Mouse (Mus musculus) liver, embryonic 11.5 days (tissue): ENCODE data around the gene 1700020L24Rik. TPM values are rescaled to one million over a fixed set of nuclear protein-coding genes. Genes with fewer than 3 reads are reported as not detected.

Experiments
- ATAC-seq: fragments of 200-750 bp; cut with Nextera tagmentation; replicated peaks from 2 replicates; pipeline ENCODE4 v1.8.0; 2017; ENCODE audit warnings: moderate number of reproducible peaks, mild to moderate bottlenecking, moderate TSS enrichment, moderate library complexity; ENCODE audit not compliant: low FRiP score
- DNase-seq: peaks from one replicate; pipeline ENCODE4 v3.0.0-alpha.2; 2017; ENCODE audit warnings: low spot score
- H3K27ac ChIP-seq: fragments of 300-500 bp; sonication (generic); 2 replicates; pipeline ENCODE4 v1.5.1; 2014; ENCODE audit warnings: mild to moderate bottlenecking, low read depth, low read length, control low read depth
- H3K27me3 ChIP-seq: fragments of 300-500 bp; sonication (generic); replicated peaks from 2 replicates; pipeline ENCODE4 v1.6.1; 2014; ENCODE audit warnings: low read length, mixed read lengths; ENCODE audit not compliant: control insufficient read depth, insufficient read depth
- H3K36me3 ChIP-seq: fragments of 300-500 bp; sonication (generic); 2 replicates; pipeline ENCODE4 v1.6.1; 2014; ENCODE audit warnings: mild to moderate bottlenecking, low read length, moderate library complexity, mixed read lengths; ENCODE audit not compliant: control insufficient read depth, insufficient read depth
- H3K4me1 ChIP-seq: fragments of 300-500 bp; sonication (generic); replicated peaks from 2 replicates; pipeline ENCODE4 v1.6.1; 2014; ENCODE audit warnings: low read length, mixed read lengths; ENCODE audit not compliant: control insufficient read depth, insufficient read depth
- H3K4me2 ChIP-seq: fragments of 300-500 bp; sonication (generic); 2 replicates; pipeline ENCODE4 v1.6.1; 2014; ENCODE audit warnings: mild to moderate bottlenecking, control low read depth, moderate library complexity
- H3K4me3 ChIP-seq: fragments of 300-500 bp; sonication (generic); 2 replicates; pipeline ENCODE4 v1.5.1; 2014; ENCODE audit warnings: low read depth, low read length, control low read depth
- H3K9ac ChIP-seq: fragments of 300-500 bp; sonication (generic); 2 replicates; pipeline ENCODE4 v1.6.1; 2014; ENCODE audit warnings: low read depth, low read length, control low read depth
- H3K9me3 ChIP-seq: fragments of 300-500 bp; sonication (generic); 2 replicates; pipeline ENCODE4 v1.6.1; 2016; ENCODE audit warnings: low read length, inconsistent platforms, mixed read lengths; ENCODE audit not compliant: control insufficient read depth
- WGBS: fragments of 180-500 bp; shearing (Covaris S2); extraction: QIAGEN DNeasy Blood & Tissue Kit; methylation state at CpG from one replicate; pipeline ENCODE4 v1.1.7; 2014; 5-methylcytosine and 5-hydroxymethylcytosine counted together
- polyA plus RNA-seq: library from polyadenylated mRNA; unstranded; fragments of >200 nt; fragmentation: Nextera tagmentation; extraction: Ambion mirVana; gene quantifications from 2 replicates; pipeline ENCODE4 v1.2.1, GENCODE M21; 2014

Gene 1700020L24Rik
- polyA plus RNA-seq, 1 experiment from 2014 or later = 0.82 TPM

- ATAC-seq (no peak), DNase-seq (no peak)
- no peak overlapping the region for H3K27ac ChIP-seq
- H3K4me1 ChIP-seq = peaks cover 21% of the 10 kb centered on the region
- peaks cover 17% of the 10 kb centered on the region for H3K27me3 ChIP-seq
- no peaks in the 10 kb centered on the region for H3K9me3 ChIP-seq
- 49% methylated on average over 7 of the region's 7 CpGs for WGBS
- H3K9ac ChIP-seq = no peak overlapping the region
- no peaks in the 10 kb centered on the region for H3K36me3 ChIP-seq
- H3K4me3 ChIP-seq = no peak overlapping the region
- H3K4me2 ChIP-seq = no peak overlapping the region
Measured at GRCm38 (mm10) chr11:83457257-83457656, 19.8 kb downstream of the 1700020L24Rik start.

GRCm38 (mm10) chr11:83457912-83458601, 20.6 kb downstream of the 1700020L24Rik start:
- no peak for ATAC-seq

GRCm38 (mm10) chr11:83461462-83462027, 24.1 kb downstream of the 1700020L24Rik start:
- 70% methylated on average over 10 of the region's 10 CpGs for WGBS
- H3K27me3 ChIP-seq = peaks cover 43% of the 10 kb centered on the region
- H3K4me2 ChIP-seq = no peak overlapping the region; the same call in 1 of the 2 replicates
- H3K9me3 ChIP-seq = no peaks in the 10 kb centered on the region
- H3K9ac ChIP-seq = no peak overlapping the region
- no peak overlapping the region for H3K4me3 ChIP-seq
- no peaks in the 10 kb centered on the region for H3K36me3 ChIP-seq
- H3K27ac ChIP-seq = no peak overlapping the region
- peaks cover 6% of the 10 kb centered on the region for H3K4me1 ChIP-seq
- DNase-seq (peak; percentile 28), ATAC-seq (no peak)

More at GRCm38 (mm10) chr11:83457912-83458601, 20.6 kb downstream of the 1700020L24Rik start:
- Histone ChIP-seq H3K27me3 (peaks cover 25% of the 10 kb centered on the region), H3K9me3 (no peaks in the 10 kb centered on the region), H3K4me2 (no peak overlapping the region), H3K9ac (no peak overlapping the region), H3K4me3 (no peak overlapping the region), H3K36me3 (no peaks in the 10 kb centered on the region), H3K4me1 (peaks cover 23% of the 10 kb centered on the region), H3K27ac (no peak overlapping the region)
- no peak for DNase-seq
- WGBS = 69% methylated on average over 9 of the region's 9 CpGs

DNA sequence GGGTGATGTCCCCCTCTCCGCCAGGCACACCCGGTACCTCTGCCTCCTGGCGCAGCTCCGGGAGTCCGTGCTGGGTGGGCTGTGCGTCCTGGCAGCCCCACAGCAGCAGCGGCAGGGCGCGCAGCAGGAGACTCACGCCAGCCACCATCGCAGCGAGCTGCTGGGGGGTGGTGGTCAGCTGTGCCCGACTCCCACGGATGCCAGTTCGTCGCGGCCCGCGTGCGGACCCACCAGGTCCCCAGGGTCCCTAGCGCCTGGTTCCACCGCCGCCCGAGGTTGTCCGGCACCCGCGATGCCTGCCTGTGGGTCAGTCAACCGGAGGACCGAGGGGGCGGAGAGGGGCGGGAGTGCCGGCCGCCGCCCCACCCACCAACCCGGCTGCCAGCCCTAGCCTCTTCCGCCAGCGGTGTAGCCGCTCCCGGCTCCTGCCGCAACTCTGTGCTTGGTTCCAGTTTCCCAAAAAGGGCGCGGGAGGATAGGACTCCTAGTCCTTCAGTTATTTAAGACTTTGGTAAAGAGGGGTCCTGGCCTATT, 25.3 kb downstream of the 1700020L24Rik start, which contains the start of gene Mmp28:
Gene Mmp28 (minus strand): TSS at position 361 of the 534 bp plus-strand sequence.
- H3K27ac ChIP-seq = no peak within 1 kb of the TSS

GRCm38 (mm10) chr11:83465976-83466375, 28.5 kb downstream of the 1700020L24Rik start:
- peaks cover 6% of the 10 kb centered on the region for H3K4me1 ChIP-seq
- no peak overlapping the region for H3K4me2 ChIP-seq
- 37% methylated on average over 2 of the region's 2 CpGs for WGBS
- H3K27me3 ChIP-seq = peaks cover 36% of the 10 kb centered on the region
- ATAC-seq = no peak
- no peak overlapping the region for H3K4me3 ChIP-seq
- H3K9me3 ChIP-seq = no peaks in the 10 kb centered on the region
- H3K36me3 ChIP-seq = no peaks in the 10 kb centered on the region
- no peak overlapping the region for H3K27ac ChIP-seq
- peak; percentile 19 for DNase-seq
- H3K9ac ChIP-seq = no peak overlapping the region

More for the DNA sequence above, 25.3 kb downstream of the 1700020L24Rik start, which contains the start of gene Mmp28:
- Histone ChIP-seq H3K27me3 (peaks cover 43% of the 10 kb centered on the region), H3K9ac (peak within 1 kb of the TSS; percentile 55), H3K36me3 (no peaks in the 10 kb centered on the region), H3K4me1 (peaks cover 6% of the 10 kb centered on the region), H3K4me3 (peak within 1 kb of the TSS; percentile 68), H3K4me2 (peak within 1 kb of the TSS; percentile 96), H3K9me3 (no peaks in the 10 kb centered on the region)
- under 1% methylated on average over 42 of the region's 42 CpGs for WGBS
- ATAC-seq (no peak), DNase-seq (peak; percentile 55)

DNA sequence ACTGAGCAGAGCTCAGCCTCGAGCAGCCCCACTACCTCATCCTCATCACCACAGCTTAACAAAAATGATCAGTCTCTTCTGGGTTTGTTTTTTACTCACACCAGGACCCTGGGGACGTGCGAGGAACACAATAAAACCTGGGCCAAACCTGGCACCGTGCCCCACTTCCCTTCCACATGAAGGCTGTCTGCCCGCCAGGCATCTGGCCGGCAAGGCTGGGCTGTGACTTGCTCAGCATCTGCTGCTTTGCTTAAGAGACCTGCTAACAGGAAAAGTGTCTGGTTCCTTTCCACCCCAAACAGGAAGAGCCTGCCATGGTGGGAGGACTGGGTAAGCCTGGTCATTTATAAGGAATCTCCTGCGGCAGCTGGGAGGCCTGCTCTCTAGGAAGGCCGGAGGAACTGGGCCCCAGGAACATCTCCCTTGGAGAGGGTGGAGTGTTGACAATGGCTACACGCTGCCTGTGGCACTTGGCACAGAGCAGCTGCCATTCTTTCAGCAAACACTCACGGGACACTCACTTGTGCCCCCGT, 29.7 kb downstream of the 1700020L24Rik start:
- Histone ChIP-seq H3K4me3 (no peak overlapping the region), H3K27ac (no peak overlapping the region), H3K27me3 (peaks cover 28% of the 10 kb centered on the region), H3K4me1 (peaks cover 8% of the 10 kb centered on the region), H3K36me3 (no peaks in the 10 kb centered on the region), H3K9me3 (no peaks in the 10 kb centered on the region), H3K9ac (no peak overlapping the region), H3K4me2 (no peak overlapping the region)
- DNase-seq = peak; percentile 29
- ATAC-seq = no peak
- WGBS = 46% methylated on average over 11 of the region's 11 CpGs

DNA sequence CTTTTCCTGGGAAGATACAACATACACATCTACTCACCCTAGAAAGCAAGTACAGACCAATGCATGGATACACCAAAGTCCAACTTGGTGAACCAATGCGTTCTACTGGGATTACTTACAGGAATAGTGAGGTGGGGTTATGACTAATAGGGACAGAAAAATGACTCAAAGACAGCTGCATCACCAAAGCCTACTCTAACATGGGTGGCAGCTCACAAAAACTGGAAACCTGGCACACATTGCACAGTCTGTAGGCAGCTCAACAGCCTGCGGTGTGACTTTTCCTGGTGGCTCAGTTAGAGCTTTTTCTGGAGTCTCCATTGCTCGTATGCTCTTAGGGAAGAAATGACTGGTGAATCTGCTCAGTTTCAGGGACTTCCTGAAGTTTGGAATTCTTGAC, 31.3 kb downstream of the 1700020L24Rik start:
- no peak overlapping the region for H3K4me2 ChIP-seq
- WGBS = 87% methylated on average over 3 of the region's 3 CpGs
- H3K4me1 ChIP-seq = peaks cover 2% of the 10 kb centered on the region; the same call in 1 of the 2 replicates
- ATAC-seq (no peak), DNase-seq (peak; percentile 12)
- H3K36me3 ChIP-seq = no peaks in the 10 kb centered on the region
- H3K27ac ChIP-seq = no peak overlapping the region
- peaks cover 13% of the 10 kb centered on the region; the same call in 1 of the 2 replicates for H3K27me3 ChIP-seq
- H3K9ac ChIP-seq = no peak overlapping the region
- no peak overlapping the region for H3K4me3 ChIP-seq
- H3K9me3 ChIP-seq = no peaks in the 10 kb centered on the region

- no peak for ATAC-seq
- Histone ChIP-seq H3K27ac (peak overlapping the region; percentile 63), H3K4me3 (peak overlapping the region; percentile 91; the same call in 1 of the 2 replicates), H3K36me3 (peaks cover under 1% of the 10 kb centered on the region; the same call in 1 of the 2 replicates), H3K4me2 (peak overlapping the region; percentile 79), H3K9ac (peak overlapping the region; percentile 70), H3K9me3 (no peaks in the 10 kb centered on the region), H3K27me3 (no peaks in the 10 kb centered on the region), H3K4me1 (peaks cover 11% of the 10 kb centered on the region)
- 85% methylated on average over 2 of the region's 2 CpGs for WGBS
- no peak for DNase-seq
Measured at GRCm38 (mm10) chr11:83471766-83472165, 34.3 kb downstream of the 1700020L24Rik start.
